Mouse (Mus musculus): ENCODE measurements around the gene Mpi. TPM values are rescaled to one million over a fixed set of nuclear protein-coding genes. Genes with fewer than 3 reads are reported as not detected.

The Mpi gene
- 10.8 and 11.0 TPM in 2 replicates for polyA plus RNA-seq (2012; rRNA removed)

GRCm38 (mm10) chr9:57552139-57552887 is at the start of gene Mpi:
TSS of gene Mpi (minus strand) at chr9:57552763.

GRCm38 (mm10) chr9:57589224-57590126 is 36.9 kb upstream of the Mpi start, which contains the start of gene Ulk3:
TSS of gene Ulk3 (plus strand) at chr9:57589452.

GRCm38 (mm10) chr9:57560861-57561710 is 8.5 kb upstream of the Mpi start, which contains the start of gene Scamp2:
TSS of gene Scamp2 (plus strand) at chr9:57560943.

GRCm38 (mm10) chr9:57537044-57537727 is 15.4 kb downstream of the Mpi start, which contains the start of gene Fam219b:
TSS of gene Fam219b (plus strand) at chr9:57537528.

GRCm38 (mm10) chr9:57521056-57521911 is 31.3 kb downstream of the Mpi start, which contains the start of gene Cox5a:
TSS of gene Cox5a (plus strand) at chr9:57521274.

GRCm38 (mm10) chr9:57503622-57504380 is 48.8 kb downstream of the Mpi start, which contains the start of gene Rpp25:
TSS of gene Rpp25 (plus strand) at chr9:57504026.

Other genes with a start within 250 kb of the Mpi start
- 10.2 and 11.9 TPM in 2 replicates for gene Ppcdc, start 112.6 kb downstream of the Mpi start, polyA plus RNA-seq (2012; rRNA removed)
- 10.4 and 12.0 TPM in 2 replicates for gene Scamp5, start 84.7 kb downstream of the Mpi start, polyA plus RNA-seq (2012; rRNA removed)
- 0.26 and 0.47 TPM in 2 replicates for gene Rpp25, start 48.7 kb downstream of the Mpi start, polyA plus RNA-seq (2012; rRNA removed)
- 168 and 176 TPM in 2 replicates for gene Cox5a, start 31.5 kb downstream of the Mpi start, polyA plus RNA-seq (2012; rRNA removed)
- gene Fam219b, start 15.2 kb downstream of the Mpi start, polyA plus RNA-seq (2012; rRNA removed): 2.4 and 2.6 TPM in 2 replicates
- 21.4 and 22.3 TPM in 2 replicates for gene Scamp2, start 8.2 kb upstream of the Mpi start, polyA plus RNA-seq (2012; rRNA removed)
- 6.2 and 7.4 TPM in 2 replicates for gene Ulk3, start 36.7 kb upstream of the Mpi start, polyA plus RNA-seq (2012; rRNA removed)
- not detected in 2 replicates for gene Cplx3, start 53.5 kb upstream of the Mpi start, polyA plus RNA-seq (2012; rRNA removed)
- gene Lman1l, start 68.0 kb upstream of the Mpi start, polyA plus RNA-seq (2012; rRNA removed): not detected in 2 replicates
- 24.2 and 25.1 TPM in 2 replicates for gene Csk, start 100.9 kb upstream of the Mpi start, polyA plus RNA-seq (2012; rRNA removed)
- gene Cyp1a2, start 130.9 kb upstream of the Mpi start, polyA plus RNA-seq (2012; rRNA removed): 1.4 and 1.8 TPM in 2 replicates
- 0.13 and 0.59 TPM in 2 replicates for gene Cyp1a1, start 135.2 kb upstream of the Mpi start, polyA plus RNA-seq (2012; rRNA removed)
- 7.6 and 9.2 TPM in 2 replicates for gene Edc3, start 155.8 kb upstream of the Mpi start, polyA plus RNA-seq (2012; rRNA removed)
- gene Clk3, start 213.1 kb upstream of the Mpi start, polyA plus RNA-seq (2012; rRNA removed): 91.3 and 101 TPM in 2 replicates